ENCODE assay signal across 7 mouse cellular contexts in genomic region chr13:103239654-103240053, GRCm38 (mm10).
"Had no signal": no experiment of that assay in that cellular context is flagged by ENCODE, and none has a peak within 500 bp of the region (broad histone marks: within the 10 kb centered on the region; RNA-seq: fewer than 3 reads in every experiment).

No protein-coding gene starts in this region.

- H3K9me3 ChIP-seq: limb, embryonic 13.5 days; midbrain, embryonic 12.5 days had no signal

- H3K4me3 ChIP-seq: limb, embryonic 13.5 days; midbrain, embryonic 12.5 days had no signal

- DNase-seq: kidney, adult 8-10 months; kidney, postnatal 14 days; lung, adult 18-20 months; right cerebral cortex, postnatal 14 days had no signal

- H3K27me3 ChIP-seq: limb, embryonic 13.5 days; midbrain, embryonic 12.5 days had no signal

- H3K4me1 ChIP-seq: limb, embryonic 13.5 days; midbrain, embryonic 12.5 days had no signal

- H3K36me3 ChIP-seq: limb, embryonic 13.5 days; midbrain, embryonic 12.5 days had no signal

- H3K27ac ChIP-seq: limb, embryonic 13.5 days; liver, embryonic 14.5 days; midbrain, embryonic 12.5 days had no signal
